Mouse (Mus musculus) adrenal gland (tissue): Measurements from ENCODE around the gene Vcan.

ENCODE experiments used
- intact Hi-C: fragments of 180-260 bp; cut with DNase I; formaldehyde crosslinking; loops from one replicate; pipeline ENCODE4 v1.15.1; 2025

Vcan gene

GRCm38 (mm10) chr13:89634137-89634683 lies 108.1 kb downstream of the Vcan start:
- intact Hi-C loops: loop anchor here (2.0 kb wide), 2 partner anchors 55 to 85 kb away; no protein-coding TSS in a partner anchor

GRCm38 (mm10) chr13:89619064-89619463 lies 123.2 kb downstream of the Vcan start:
- intact Hi-C loops: loop anchor here (5.0 kb wide), 1 partner anchor 37 kb away; no protein-coding TSS in a partner anchor

- intact Hi-C loops: no loop called here
Measured at GRCm38 (mm10) chr13:89607399-89607798, 134.9 kb downstream of the Vcan start.
